Mouse (Mus musculus): ENCODE data around the gene Gm5414.

The Gm5414 gene

GRCm38 (mm10) chr15:101627884-101628283 is at the start of gene Gm5414:
TSS of gene Gm5414 (minus strand) at chr15:101628188.
- in situ Hi-C loops (cut with MseI, MboI) = no loop called here

GRCm38 (mm10) chr15:101675978-101676377 is 48.0 kb upstream of the Gm5414 start:
- in situ Hi-C loops (cut with MseI, MboI) = no loop called here

- in situ Hi-C loops (cut with MseI, MboI) = no loop called here
These were observed 24.8 kb upstream of the Gm5414 start for GRCm38 (mm10) chr15:101652736-101653265.

- in situ Hi-C loops (cut with MseI, MboI) = no loop called here
These were observed 19.3 kb upstream of the Gm5414 start, which contains the start of gene Gm5478 for GRCm38 (mm10) chr15:101647280-101647679. TSS of gene Gm5478 (minus strand) at chr15:101647380.

GRCm38 (mm10) chr15:101599123-101599522 is 28.9 kb downstream of the Gm5414 start:
- in situ Hi-C loops (cut with MseI, MboI) = no loop called here

- in situ Hi-C loops (cut with MseI, MboI) = no loop called here
These were observed 39.8 kb downstream of the Gm5414 start for GRCm38 (mm10) chr15:101588216-101588615.

- in situ Hi-C loops (cut with MseI, MboI) = no loop called here
These were observed 43.5 kb downstream of the Gm5414 start for GRCm38 (mm10) chr15:101584456-101584855.

GRCm38 (mm10) chr15:101583211-101583965 is 44.6 kb downstream of the Gm5414 start:
- in situ Hi-C loops (cut with MseI, MboI) = no loop called here

- in situ Hi-C loops (cut with MseI, MboI) = no loop called here
These were observed 46.3 kb downstream of the Gm5414 start for GRCm38 (mm10) chr15:101581701-101582100.

GRCm38 (mm10) chr15:101575506-101575905 is 52.5 kb downstream of the Gm5414 start:
- in situ Hi-C loops (cut with MseI, MboI) = no loop called here
